Mouse (Mus musculus) E14TG2a.4 (cell line): ENCODE data around the gene Oxa1l.
A peak's percentile ranks its signal among the peaks of the same experiment; 100 is the strongest.

ENCODE experiments used
- H3K27me3 ChIP-seq: 2 replicates; pipeline ENCODE4 v1.6.1; 2014; ENCODE audit warnings: low read length, control low read depth; ENCODE audit not compliant: insufficient read depth
- H3K36me3 ChIP-seq: 2 replicates; pipeline ENCODE4 v1.6.1; 2014; ENCODE audit warnings: low read length, control low read depth; ENCODE audit not compliant: insufficient read depth
- H3K4me1 ChIP-seq: replicated peaks from 2 replicates; pipeline ENCODE4 v1.6.1; 2014; ENCODE audit warnings: low read depth, low read length, control low read depth
- H3K4me3 ChIP-seq: replicated peaks from 2 replicates; pipeline ENCODE4 v1.5.1; 2014; ENCODE audit warnings: mild to moderate bottlenecking, low read length
- H3K9me3 ChIP-seq: 2 replicates; pipeline ENCODE4 v1.6.1; 2014; ENCODE audit warnings: low read length, control low read depth
- CTCF ChIP-seq: conservative IDR thresholded peaks from 2 replicates; pipeline ENCODE4 v1.5.1; 2014; ENCODE audit warnings: low read length
- NANOG ChIP-seq: IDR thresholded peaks from 2 replicates; pipeline ENCODE4 v1.6.1; 2014; ENCODE audit warnings: borderline replicate concordance, low read length, mixed read lengths
- POU5F1 ChIP-seq: IDR thresholded peaks from 2 replicates; pipeline ENCODE4 v1.6.1; 2014; ENCODE audit warnings: low read length, borderline replicate concordance

Oxa1l gene

DNA sequence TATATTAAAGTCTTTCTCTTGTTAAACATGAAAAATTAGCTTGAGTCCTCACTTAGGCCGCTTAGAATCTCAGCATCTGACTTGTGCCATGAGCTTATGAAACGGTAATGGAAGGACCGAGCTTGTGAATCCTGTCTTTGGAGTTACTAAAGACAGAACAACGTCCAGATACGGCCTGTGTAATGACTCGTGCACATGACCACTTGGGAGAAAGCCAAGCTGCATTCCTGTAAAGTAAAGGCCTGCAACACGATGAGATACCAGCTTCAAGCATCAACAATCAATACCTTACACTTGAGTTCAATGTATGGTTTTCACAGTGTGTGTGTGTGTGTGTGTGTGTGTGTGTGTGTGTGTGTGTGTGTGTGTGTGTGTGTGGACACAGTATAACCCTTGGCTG is 36.1 kb downstream of the Oxa1l start:
- Histone ChIP-seq H3K36me3 (peaks cover 98% of the 10 kb centered on the region), H3K9me3 (no peaks in the 10 kb centered on the region), H3K27me3 (no peaks in the 10 kb centered on the region), H3K4me3 (no peak overlapping the region), H3K4me1 (peaks cover 85% of the 10 kb centered on the region)
- no peak for TF ChIP-seq NANOG
- TF ChIP-seq CTCF, result no peak
- TF ChIP-seq POU5F1, result no peak

DNA sequence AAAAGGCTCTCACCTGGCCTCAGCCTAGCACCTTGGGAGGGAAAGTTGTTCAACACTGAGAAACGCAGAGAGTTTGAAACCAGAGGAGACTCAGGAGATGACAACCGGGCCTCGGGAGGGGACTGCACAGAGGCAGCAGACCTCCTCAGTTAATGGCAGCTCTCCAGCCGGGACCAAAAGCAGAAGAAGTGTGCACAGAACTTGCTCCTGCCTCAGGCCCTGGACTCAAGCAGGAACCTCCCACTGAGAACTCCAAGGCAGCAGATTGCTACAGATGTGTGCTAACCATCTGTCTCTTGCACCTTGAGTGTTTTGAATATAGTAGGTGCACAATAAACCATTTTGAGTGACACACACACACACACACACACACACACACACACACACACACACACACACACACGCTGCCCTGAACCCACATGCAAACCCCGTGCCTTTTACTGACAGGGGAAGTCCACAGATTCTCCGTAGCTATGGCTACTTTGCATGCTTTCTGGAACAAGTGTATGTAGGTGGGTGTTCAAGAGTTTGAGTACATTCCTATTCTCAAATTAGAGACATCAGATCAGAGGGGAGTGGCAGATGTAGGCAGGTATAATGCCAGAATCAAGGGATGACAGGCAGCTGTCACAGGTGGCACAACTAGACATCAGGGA is 37.4 kb downstream of the Oxa1l start:
- no peaks in the 10 kb centered on the region for H3K9me3 ChIP-seq
- TF ChIP-seq CTCF (no peak), NANOG (no peak)
- no peak overlapping the region for H3K4me3 ChIP-seq
- peaks cover 98% of the 10 kb centered on the region for H3K36me3 ChIP-seq
- H3K27me3 ChIP-seq, result no peaks in the 10 kb centered on the region
- peaks cover 83% of the 10 kb centered on the region for H3K4me1 ChIP-seq

- H3K9me3 ChIP-seq, result no peaks in the 10 kb centered on the region
- no peaks in the 10 kb centered on the region for H3K27me3 ChIP-seq
- TF ChIP-seq CTCF (no peak), NANOG (no peak), POU5F1 (no peak)
- peaks cover 98% of the 10 kb centered on the region for H3K36me3 ChIP-seq
- peaks cover 84% of the 10 kb centered on the region for H3K4me1 ChIP-seq
- H3K4me3 ChIP-seq, result no peak overlapping the region
Observed at GRCm38 (mm10) chr14:54398528-54398916, 37.9 kb downstream of the Oxa1l start.

GRCm38 (mm10) chr14:54398921-54399382 is 38.3 kb downstream of the Oxa1l start:
- peaks cover 98% of the 10 kb centered on the region for H3K36me3 ChIP-seq
- H3K27me3 ChIP-seq, result no peaks in the 10 kb centered on the region
- H3K9me3 ChIP-seq, result no peaks in the 10 kb centered on the region
- H3K4me1 ChIP-seq, result peaks cover 83% of the 10 kb centered on the region
- no peak for TF ChIP-seq CTCF
- no peak for TF ChIP-seq NANOG
- TF ChIP-seq POU5F1, result no peak
- no peak overlapping the region for H3K4me3 ChIP-seq

- Histone ChIP-seq H3K4me3 (no peak overlapping the region), H3K36me3 (peaks cover 97% of the 10 kb centered on the region), H3K9me3 (no peaks in the 10 kb centered on the region), H3K4me1 (peaks cover 86% of the 10 kb centered on the region), H3K27me3 (no peaks in the 10 kb centered on the region)
- TF ChIP-seq NANOG (no peak), CTCF (no peak), POU5F1 (no peak)
Observed at GRCm38 (mm10) chr14:54401723-54402122, 41.1 kb downstream of the Oxa1l start.

- TF ChIP-seq POU5F1 (no peak), CTCF (peak; percentile 27)
- H3K4me3 ChIP-seq, result peak overlapping the region; percentile 84
- H3K4me1 ChIP-seq, result peaks cover 88% of the 10 kb centered on the region
- H3K27me3 ChIP-seq, result no peaks in the 10 kb centered on the region
- H3K9me3 ChIP-seq, result no peaks in the 10 kb centered on the region
- peaks cover 84% of the 10 kb centered on the region for H3K36me3 ChIP-seq
Observed at GRCm38 (mm10) chr14:54408336-54409056, 47.9 kb downstream of the Oxa1l start.

- Histone ChIP-seq H3K4me1 (peaks cover 91% of the 10 kb centered on the region), H3K9me3 (no peaks in the 10 kb centered on the region), H3K27me3 (no peaks in the 10 kb centered on the region), H3K4me3 (peak overlapping the region; percentile 84), H3K36me3 (peaks cover 77% of the 10 kb centered on the region)
- TF ChIP-seq CTCF, result no peak
- TF ChIP-seq NANOG, result no peak
- TF ChIP-seq POU5F1, result no peak
Observed at GRCm38 (mm10) chr14:54409057-54409645, 48.5 kb downstream of the Oxa1l start.

DNA sequence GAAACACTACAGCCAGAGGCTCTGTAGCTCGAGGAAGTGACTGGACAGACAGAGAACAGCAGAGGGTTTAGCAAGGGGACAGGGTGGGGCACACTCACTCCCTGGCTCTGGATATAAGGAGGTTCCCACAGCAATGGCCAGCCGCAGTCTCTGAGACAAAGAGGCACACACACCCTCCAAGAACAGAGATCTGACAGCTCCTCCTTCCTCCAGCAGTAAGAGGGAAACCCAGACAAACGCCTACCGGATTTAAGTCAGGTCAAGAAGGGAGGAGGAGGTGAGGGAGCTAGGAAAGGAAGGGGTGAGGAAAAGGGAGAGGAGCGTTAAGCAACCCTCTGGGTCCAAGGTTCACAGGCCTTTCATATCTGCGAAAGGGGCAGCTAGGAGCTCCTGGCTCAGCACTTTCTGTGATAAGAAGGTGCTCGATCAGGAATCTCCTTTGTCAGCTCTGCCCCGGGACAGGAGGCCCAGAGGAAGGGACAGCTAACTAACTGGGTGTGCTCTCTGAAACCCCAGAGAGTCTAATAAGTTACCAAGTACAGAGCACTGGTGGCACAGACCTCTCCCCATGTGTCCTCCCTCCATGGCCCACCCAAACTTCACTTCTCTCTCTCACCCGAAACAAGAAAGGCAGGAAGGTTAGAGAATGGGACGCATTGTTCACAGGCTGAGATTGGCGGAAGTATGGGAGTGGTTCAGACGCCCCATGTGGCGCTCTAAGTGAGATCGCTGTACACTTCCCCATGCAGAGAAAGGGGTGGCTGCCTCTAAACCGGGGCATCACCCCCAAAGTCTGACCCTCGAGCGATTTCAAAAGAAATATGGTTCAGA is 49.6 kb downstream of the Oxa1l start:
- TF ChIP-seq NANOG (no peak), POU5F1 (no peak), CTCF (no peak)
- H3K4me1 ChIP-seq, result peaks cover 88% of the 10 kb centered on the region
- H3K4me3 ChIP-seq, result peak overlapping the region; percentile 84
- no peaks in the 10 kb centered on the region for H3K27me3 ChIP-seq
- H3K36me3 ChIP-seq, result peaks cover 68% of the 10 kb centered on the region
- no peaks in the 10 kb centered on the region for H3K9me3 ChIP-seq
